9 mouse cellular contexts compared by ENCODE assay signal in genomic region chr10:76732391-76732790, GRCm38 (mm10). TPM values are rescaled to one million over a fixed set of nuclear protein-coding genes. Genes with fewer than 3 reads are reported as not detected.
A peak's percentile ranks its signal among the peaks of the same experiment; 100 is the strongest.
DNase-seq lines count a peak whose midpoint lies in the region; ATAC-seq lines count a peak whose summit lies in the region.
"Had no signal": no experiment of that assay in that cellular context is flagged by ENCODE, and none has a peak within 500 bp of the region (broad histone marks: within the 10 kb centered on the region; RNA-seq: fewer than 3 reads in every experiment).

No protein-coding gene starts in this region.

- no peaks in the 10 kb centered on the region for H3K36me3 ChIP-seq in kidney, embryonic 16.5 days (ENCODE audit: insufficient read depth, low read length)
- H3K36me3 ChIP-seq in embryonic facial prominence, embryonic 12.5 days, result no peaks in the 10 kb centered on the region
- no peaks in the 10 kb centered on the region for H3K36me3 ChIP-seq in limb, embryonic 10.5 days

- H3K9ac ChIP-seq in kidney, embryonic 16.5 days (replicated peaks; ENCODE audit: low read length), result no peak overlapping the region
- peak overlapping the region; percentile 5; the same call in 1 of the 2 replicates for H3K9ac ChIP-seq in embryonic facial prominence, embryonic 12.5 days

- WGBS in kidney, embryonic 16.5 days, result 63% methylated on average over 6 of the region's 6 CpGs
- WGBS in embryonic facial prominence, embryonic 12.5 days, result 56% methylated on average over 6 of the region's 6 CpGs
- WGBS in limb, embryonic 10.5 days, result 84% methylated on average over 6 of the region's 6 CpGs

- peak; percentile 44 for DNase-seq in adrenal gland, adult 2 months
- DNase-seq in adrenal gland, postnatal 4 days (ENCODE audit: low spot score in 2 of 2), result no peak
- DNase-seq in kidney, postnatal 10 days, result no peak
- no peak for DNase-seq in limb, embryonic 10.5 days (ENCODE audit: low spot score)
- DNase-seq in urinary bladder, adult 2 months (ENCODE audit: low spot score), result no peak
- DNase-seq in right cerebral cortex, postnatal 25 days, result no peak

- no peak overlapping the region for H3K4me2 ChIP-seq in kidney, embryonic 16.5 days (replicated peaks; ENCODE audit: low read depth, low read length)
- H3K4me2 ChIP-seq in embryonic facial prominence, embryonic 12.5 days (replicated peaks), result peak overlapping the region; percentile 37

- H3K9me3 ChIP-seq in kidney, embryonic 16.5 days (ENCODE audit: low read length), result no peaks in the 10 kb centered on the region
- H3K9me3 ChIP-seq in embryonic facial prominence, embryonic 12.5 days, result no peaks in the 10 kb centered on the region
- no peaks in the 10 kb centered on the region for H3K9me3 ChIP-seq in limb, embryonic 10.5 days (replicated peaks)

- no peaks in the 10 kb centered on the region for H3K27me3 ChIP-seq in kidney, embryonic 16.5 days (ENCODE audit: insufficient read depth, low read length)
- no peaks in the 10 kb centered on the region for H3K27me3 ChIP-seq in embryonic facial prominence, embryonic 12.5 days
- no peaks in the 10 kb centered on the region for H3K27me3 ChIP-seq in limb, embryonic 10.5 days (ENCODE audit: low read depth, poor library complexity, severe bottlenecking)

- H3K27ac ChIP-seq in kidney, embryonic 16.5 days (ENCODE audit: low read length), result peak overlapping the region; percentile 82
- H3K27ac ChIP-seq in embryonic facial prominence, embryonic 12.5 days, result peak overlapping the region; percentile 93
- peak overlapping the region; percentile 87 for H3K27ac ChIP-seq in limb, embryonic 10.5 days

- H3K4me3 ChIP-seq in kidney, embryonic 16.5 days (ENCODE audit: low read length), result no peak overlapping the region
- H3K4me3 ChIP-seq in embryonic facial prominence, embryonic 12.5 days, result no peak overlapping the region
- H3K4me3 ChIP-seq in limb, embryonic 10.5 days, result peak overlapping the region; percentile 37; the same call in 1 of the 2 replicates

- no peak for ATAC-seq in kidney, embryonic 16.5 days (ENCODE audit: low FRiP score, low TSS enrichment)
- no peak for ATAC-seq in embryonic facial prominence, embryonic 12.5 days (ENCODE audit: insufficient number of reproducible peaks, insufficient read depth, low FRiP score, low TSS enrichment)

- H3K4me1 ChIP-seq in kidney, embryonic 16.5 days (ENCODE audit: insufficient read depth, low read length), result peaks cover 21% of the 10 kb centered on the region
- peaks cover 54% of the 10 kb centered on the region for H3K4me1 ChIP-seq in embryonic facial prominence, embryonic 12.5 days
- H3K4me1 ChIP-seq in limb, embryonic 10.5 days, result peaks cover 41% of the 10 kb centered on the region

RNA-seq across cellular contexts. Expression of gene Col6a1, which starts 6.4 kb away (rescaled TPM):
- 100 to 1,000 TPM; 199 to 288 TPM for total RNA-seq in adrenal gland, adult 2 months (2021)
- polyA plus RNA-seq in adrenal gland, adult 2 months (2012; rRNA removed), result 214 and 244 TPM in 2 replicates
- 100 to 1,000 TPM; 363 to 367 TPM for total RNA-seq in adrenal gland, postnatal 4 days (2021)
- 94.8 and 128 TPM in 2 replicates for polyA plus RNA-seq in kidney, embryonic 16.5 days (2015; fragmentation: Nextera tagmentation; extraction: Ambion mirVana)
- 82.2 and 105 TPM in 2 replicates for polyA plus RNA-seq in embryonic facial prominence, embryonic 12.5 days (2016; fragmentation: Nextera tagmentation; extraction: Ambion mirVana)
- 4.1 and 7.8 TPM in 2 replicates for polyA plus RNA-seq in limb, embryonic 10.5 days (2016; fragmentation: Nextera tagmentation; extraction: Ambion mirVana)
- polyA plus RNA-seq in urinary bladder, adult 2 months (2012; rRNA removed), result 412 and 521 TPM in 2 replicates
- total RNA-seq: hematopoietic stem cell, adult 5-6 weeks had no signal
